Mouse (Mus musculus) G1E (cell line): ENCODE data around the gene Carns1. TPM values are rescaled to one million over a fixed set of nuclear protein-coding genes. Genes with fewer than 3 reads are reported as not detected.

Experiments
- ATAC-seq: 2 replicates; pipeline ENCODE4 v1.8.0; 2016; ENCODE audit warnings: mild to moderate bottlenecking; ENCODE audit not compliant: insufficient number of reproducible peaks, poor library complexity, low FRiP score, severe bottlenecking; ENCODE audit errors: extremely low read depth
- DNase-seq: peaks from one replicate; pipeline ENCODE4 v3.0.0; 2012; ENCODE audit warnings: low spot score
- H3K27me3 ChIP-seq: 2 replicates; pipeline ENCODE4 v1.6.1; 2012; ENCODE audit warnings: mild to moderate bottlenecking, low read length, inconsistent platforms; ENCODE audit not compliant: insufficient read depth
- H3K36me3 ChIP-seq: replicated peaks from 2 replicates; pipeline ENCODE3; 2012; ENCODE audit warnings: mild to moderate bottlenecking, inconsistent platforms
- H3K4me1 ChIP-seq: 2 replicates; pipeline ENCODE4 v1.6.1; 2012; ENCODE audit warnings: low read depth, low read length, inconsistent platforms, mixed read lengths; ENCODE audit not compliant: insufficient read depth
- H3K4me3 ChIP-seq: 2 replicates; pipeline ENCODE4 v1.5.1; 2012; ENCODE audit warnings: low read depth, mild to moderate bottlenecking, inconsistent platforms, low read length, moderate library complexity, mixed read lengths
- H3K9me3 ChIP-seq: replicated peaks from 2 replicates; pipeline ENCODE4 v1.6.1; 2012; ENCODE audit warnings: inconsistent platforms
- CTCF ChIP-seq: IDR thresholded peaks from 2 replicates; pipeline ENCODE4 v1.5.1; 2012; ENCODE audit warnings: low read depth, low read length, inconsistent platforms, mixed read lengths
- GATA1 ChIP-seq: IDR thresholded peaks from 2 replicates; pipeline ENCODE4 v1.6.1; 2012; ENCODE audit warnings: borderline replicate concordance, low read length, inconsistent platforms, mixed read lengths
- GATA2 ChIP-seq: IDR thresholded peaks from 2 replicates; pipeline ENCODE4 v1.6.1; 2012; ENCODE audit warnings: low read depth, low read length, inconsistent platforms, borderline replicate concordance
- POLR2AphosphoS5 ChIP-seq: IDR thresholded peaks from 2 replicates; pipeline ENCODE4 v1.6.1; 2012; ENCODE audit warnings: low read depth, low read length, inconsistent platforms; ENCODE audit not compliant: insufficient replicate concordance
- TAL1 ChIP-seq: conservative IDR thresholded peaks from 2 replicates; pipeline ENCODE4 v1.6.1; 2012; ENCODE audit warnings: low read depth, low read length, inconsistent platforms, mixed read lengths
- polyA plus RNA-seq: library from polyadenylated mRNA; stranded (reverse); fragments of >175 nt; gene quantifications from 2 replicates; pipeline ENCODE4 v1.2.3, GENCODE M21; 2012
- total RNA-seq, 2 experiments: library from RNA; stranded (forward) in 1 of 2; stranded (reverse) in 1 of 2; fragments of 200-1000 nt in 1 of 2; fragments of >200 nt in 1 of 2; fragmentation: Nextera tagmentation in 1 of 2; gene quantifications; 2 replicates each; pipeline ENCODE4 v1.2.3; 2014 to 2017

Carns1 gene
- total and polyA plus RNA-seq, 3 experiments: 0.48 to 1.2 (median 0.55) TPM

DNA sequence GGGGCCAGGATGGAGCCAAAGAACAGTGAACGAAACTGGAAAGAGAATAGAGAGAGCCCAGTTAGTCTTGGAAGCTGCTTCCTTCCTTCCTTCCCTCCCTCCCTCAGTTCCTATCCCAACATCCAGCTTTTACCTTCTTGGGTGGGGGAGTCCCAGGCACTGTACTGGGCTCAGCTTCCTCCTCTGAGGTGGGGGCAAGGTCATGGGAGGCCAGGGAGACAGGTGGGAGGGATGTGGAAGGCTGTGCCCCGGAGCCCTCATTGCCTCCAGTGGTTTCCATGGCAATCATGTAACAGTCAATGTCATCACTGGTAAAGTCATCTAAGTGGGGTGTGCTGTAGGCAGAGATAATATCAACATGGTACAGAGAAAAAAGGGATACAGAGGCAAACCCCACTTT, 20.8 kb upstream of the Carns1 start:
- Histone ChIP-seq H3K27me3 (no peaks in the 10 kb centered on the region), H3K36me3 (peaks cover 81% of the 10 kb centered on the region), H3K4me1 (peaks cover 88% of the 10 kb centered on the region), H3K4me3 (no peak overlapping the region), H3K9me3 (no peaks in the 10 kb centered on the region)
- TF ChIP-seq GATA2 (no peak), POLR2AphosphoS5 (no peak), CTCF (no peak), GATA1 (no peak), TAL1 (no peak)
- DNase-seq (no peak), ATAC-seq (no peak)

DNA sequence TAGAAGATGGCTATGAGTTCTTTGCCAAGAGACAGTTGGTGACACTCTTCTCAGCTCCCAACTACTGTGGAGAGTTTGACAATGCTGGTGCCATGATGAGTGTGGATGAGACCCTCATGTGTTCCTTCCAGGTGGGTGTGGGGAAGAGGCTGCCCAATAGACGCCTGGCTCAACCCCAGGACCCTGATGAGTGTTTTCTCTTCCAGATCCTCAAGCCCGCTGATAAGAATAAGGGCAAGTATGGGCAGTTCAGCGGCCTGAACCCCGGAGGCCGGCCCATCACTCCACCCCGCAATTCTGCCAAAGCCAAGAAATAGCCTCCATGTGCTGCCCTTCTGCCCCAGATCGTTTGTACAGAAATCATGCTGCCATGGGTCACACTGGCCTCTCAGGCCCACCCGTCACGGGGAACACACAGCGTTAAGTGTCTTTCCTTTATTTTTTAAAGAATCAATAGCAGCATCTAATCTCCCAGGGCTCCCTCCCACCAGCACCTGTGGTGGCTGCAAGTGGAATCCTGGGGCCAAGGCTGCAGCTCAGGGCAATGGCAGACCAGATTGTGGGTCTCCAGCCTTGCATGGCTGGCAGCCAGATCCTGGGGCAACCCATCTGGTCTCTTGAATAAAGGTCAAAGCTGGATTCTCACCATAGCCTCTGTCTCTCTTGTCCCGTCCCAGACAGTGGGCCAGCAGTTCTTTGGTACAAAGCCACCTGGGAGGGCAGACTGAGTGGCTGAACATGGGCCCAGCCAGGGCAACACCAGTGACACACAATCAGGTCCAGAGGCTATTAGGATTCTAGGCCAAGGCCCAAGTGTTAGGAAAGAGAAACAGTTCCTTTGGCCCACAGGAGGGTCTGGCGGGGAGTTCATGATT, 19.7 kb upstream of the Carns1 start:
- Histone ChIP-seq H3K36me3 (peaks cover 73% of the 10 kb centered on the region), H3K4me1 (peaks cover 89% of the 10 kb centered on the region), H3K27me3 (no peaks in the 10 kb centered on the region), H3K9me3 (no peaks in the 10 kb centered on the region), H3K4me3 (no peak overlapping the region)
- TF ChIP-seq GATA2 (no peak), GATA1 (no peak), TAL1 (no peak), POLR2AphosphoS5 (no peak; the same call in 1 of the 2 replicates), CTCF (no peak)
- ATAC-seq (no peak), DNase-seq (no peak)

DNA sequence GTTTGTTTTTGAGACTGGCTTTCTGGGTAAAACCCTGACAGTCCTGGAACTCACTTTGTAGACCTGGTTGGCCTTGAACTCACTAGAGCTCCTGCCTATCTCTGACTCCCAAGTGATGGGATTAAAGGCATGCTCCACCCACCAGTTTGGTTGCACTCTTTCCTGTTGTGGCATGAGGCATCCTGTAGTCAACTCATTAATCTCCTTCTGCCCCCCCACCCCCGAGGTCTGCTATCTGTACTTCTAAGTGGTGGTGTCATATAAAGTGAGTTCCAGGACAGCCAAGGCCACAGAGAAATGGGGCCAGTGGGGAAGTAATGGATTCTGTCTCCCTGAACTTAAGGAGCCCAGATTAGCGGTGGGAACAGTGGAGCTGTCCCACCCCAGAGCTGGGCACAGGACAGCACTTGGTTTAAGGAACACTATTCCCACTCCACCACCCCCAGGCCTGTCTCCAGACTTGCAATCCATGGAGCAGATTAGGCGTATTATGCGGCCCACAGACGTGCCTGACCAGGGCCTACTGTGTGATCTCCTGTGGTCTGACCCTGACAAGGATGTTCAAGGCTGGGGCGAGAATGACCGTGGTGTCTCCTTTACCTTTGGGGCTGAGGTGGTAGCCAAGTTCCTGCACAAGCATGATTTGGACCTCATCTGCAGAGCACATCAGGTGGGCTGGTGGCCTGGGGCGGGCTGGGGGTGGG, 18.9 kb upstream of the Carns1 start:
- H3K9me3 ChIP-seq: no peaks in the 10 kb centered on the region
- ATAC-seq: no peak
- no peaks in the 10 kb centered on the region for H3K27me3 ChIP-seq
- DNase-seq: no peak
- H3K36me3 ChIP-seq: peaks cover 71% of the 10 kb centered on the region
- TF ChIP-seq GATA1 (no peak), POLR2AphosphoS5 (no peak), CTCF (no peak), TAL1 (no peak), GATA2 (no peak)
- peaks cover 82% of the 10 kb centered on the region for H3K4me1 ChIP-seq
- H3K4me3 ChIP-seq: peak overlapping the region; percentile 40; the same call in 1 of the 2 replicates

DNA sequence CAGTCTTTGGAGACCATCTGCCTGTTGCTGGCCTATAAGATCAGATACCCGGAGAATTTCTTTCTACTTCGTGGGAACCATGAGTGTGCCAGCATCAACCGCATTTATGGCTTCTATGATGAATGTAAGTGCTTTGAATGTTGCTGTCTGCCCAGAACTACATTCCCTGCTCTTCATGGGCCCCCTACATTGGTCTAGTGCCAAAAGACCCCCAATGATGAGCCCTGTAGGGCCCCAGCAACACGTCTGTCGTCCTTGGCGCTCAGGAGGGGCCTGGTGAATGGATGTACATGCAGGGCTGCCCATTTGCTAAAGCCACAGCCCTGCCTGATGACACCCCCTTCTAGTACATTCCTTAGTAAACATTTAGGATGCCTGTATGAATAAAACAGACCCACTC, 17.9 kb upstream of the Carns1 start:
- no peaks in the 10 kb centered on the region for H3K9me3 ChIP-seq
- peak overlapping the region; percentile 78 for H3K4me3 ChIP-seq
- TF ChIP-seq CTCF (no peak), GATA1 (no peak), GATA2 (no peak), POLR2AphosphoS5 (no peak), TAL1 (no peak)
- no peak for DNase-seq
- ATAC-seq: no peak
- peaks cover 78% of the 10 kb centered on the region for H3K4me1 ChIP-seq
- H3K36me3 ChIP-seq: peaks cover 70% of the 10 kb centered on the region
- H3K27me3 ChIP-seq: no peaks in the 10 kb centered on the region

DNA sequence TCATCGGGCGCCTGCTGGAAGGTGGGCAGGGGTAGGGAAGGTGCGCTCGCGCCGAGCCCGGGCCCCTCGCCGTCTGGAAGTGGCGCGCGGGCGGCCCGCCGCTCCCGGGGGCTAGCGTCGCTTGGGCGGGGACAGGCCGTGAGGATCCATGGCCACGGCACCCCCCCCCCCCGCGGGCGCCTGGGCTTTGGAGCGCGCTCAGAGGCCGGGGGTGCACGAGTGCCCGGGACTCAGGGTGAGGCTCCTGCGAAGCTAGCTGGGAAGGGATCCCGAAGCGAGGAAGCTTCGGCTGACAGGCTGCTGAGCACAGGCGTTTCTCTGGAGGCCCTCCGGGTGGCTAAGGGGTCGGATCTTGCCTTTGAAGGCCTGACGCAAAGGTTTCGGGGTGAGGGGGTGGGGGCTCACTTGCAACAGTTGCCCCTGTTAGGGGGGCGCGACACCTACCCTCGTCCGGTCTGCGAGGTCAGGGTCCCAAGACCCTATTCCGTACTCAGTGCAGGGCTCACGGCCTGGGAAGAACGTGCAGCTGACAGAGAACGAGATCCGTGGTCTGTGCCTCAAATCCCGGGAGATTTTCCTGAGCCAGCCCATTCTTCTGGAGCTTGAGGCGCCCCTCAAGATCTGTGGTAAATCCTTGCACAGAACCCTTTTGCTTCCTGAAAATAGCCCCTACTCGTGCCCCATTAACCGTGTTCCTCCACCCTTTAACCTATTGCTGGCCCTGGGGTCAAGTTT, 17.1 kb upstream of the Carns1 start:
- H3K4me1 ChIP-seq: peaks cover 78% of the 10 kb centered on the region
- ATAC-seq: no peak
- DNase-seq: peak; percentile 49

More for the DNA sequence above, 17.1 kb upstream of the Carns1 start:
- Histone ChIP-seq H3K9me3 (no peaks in the 10 kb centered on the region), H3K36me3 (peaks cover 70% of the 10 kb centered on the region), H3K27me3 (no peaks in the 10 kb centered on the region; the same call in 1 of the 2 replicates), H3K4me3 (peak overlapping the region; percentile 78)
- TF ChIP-seq GATA2: no peak
- no peak for TF ChIP-seq TAL1
- TF ChIP-seq POLR2AphosphoS5: no peak
- no peak for TF ChIP-seq CTCF
